In genomic region chr6:84266736-84267135, GRCm38 (mm10) we compare ENCODE assay signal across 8 mouse cellular contexts.
A peak's percentile ranks its signal among the peaks of the same experiment; 100 is the strongest.
DNase-seq lines count a peak whose midpoint lies in the region; ATAC-seq and TF ChIP-seq lines count a peak whose summit lies in the region.

No protein-coding gene starts in this region.

- no peaks in the 10 kb centered on the region for H3K36me3 ChIP-seq in embryonic facial prominence, embryonic 14.5 days (ENCODE audit: control insufficient read depth, insufficient read depth, low read length)
- H3K36me3 ChIP-seq in embryonic facial prominence, embryonic 10.5 days (replicated peaks) = no peaks in the 10 kb centered on the region
- no peaks in the 10 kb centered on the region for H3K36me3 ChIP-seq in limb, embryonic 14.5 days (ENCODE audit: control insufficient read depth, insufficient read depth, low read length)
- no peaks in the 10 kb centered on the region for H3K36me3 ChIP-seq in midbrain, postnatal 0 days (ENCODE audit: insufficient read depth, low read length)

- no peaks in the 10 kb centered on the region for H3K27me3 ChIP-seq in embryonic facial prominence, embryonic 14.5 days (replicated peaks; ENCODE audit: control insufficient read depth, insufficient read depth, low read length)
- H3K27me3 ChIP-seq in embryonic facial prominence, embryonic 10.5 days (replicated peaks; ENCODE audit: low read depth, poor library complexity, severe bottlenecking) = peaks cover 23% of the 10 kb centered on the region; the same call in 1 of the 2 replicates
- H3K27me3 ChIP-seq in limb, embryonic 14.5 days (ENCODE audit: control insufficient read depth, insufficient read depth, low read length) = no peaks in the 10 kb centered on the region
- H3K27me3 ChIP-seq in midbrain, postnatal 0 days (ENCODE audit: insufficient read depth, low read length) = no peaks in the 10 kb centered on the region

- H3K4me2 ChIP-seq in embryonic facial prominence, embryonic 14.5 days (ENCODE audit: low read depth, low read length) = no peak overlapping the region
- H3K4me2 ChIP-seq in limb, embryonic 14.5 days (replicated peaks; ENCODE audit: low read depth, low read length, severe bottlenecking) = no peak overlapping the region
- no peak overlapping the region for H3K4me2 ChIP-seq in midbrain, postnatal 0 days (ENCODE audit: low read depth, low read length, poor library complexity, severe bottlenecking)

- ATAC-seq in embryonic facial prominence, embryonic 14.5 days (ENCODE audit: low read depth) = no peak
- peak; percentile 57; the same call in 1 of the 2 replicates for ATAC-seq in limb, embryonic 14.5 days (ENCODE audit: low FRiP score, low read depth)
- no peak for ATAC-seq in midbrain, postnatal 0 days (ENCODE audit: low FRiP score)

- TF ChIP-seq CTCF in midbrain, postnatal 0 days (IDR thresholded peaks at IDR 0.05) = no peak

- H3K9ac ChIP-seq in embryonic facial prominence, embryonic 14.5 days (ENCODE audit: low read depth, low read length) = no peak overlapping the region
- H3K9ac ChIP-seq in limb, embryonic 14.5 days (ENCODE audit: low read depth, low read length, severe bottlenecking) = no peak overlapping the region
- no peak overlapping the region for H3K9ac ChIP-seq in midbrain, postnatal 0 days (replicated peaks; ENCODE audit: low read length, poor library complexity, severe bottlenecking)

- H3K4me1 ChIP-seq in embryonic facial prominence, embryonic 14.5 days (ENCODE audit: control insufficient read depth, insufficient read depth, low read length) = no peaks in the 10 kb centered on the region
- H3K4me1 ChIP-seq in embryonic facial prominence, embryonic 10.5 days = peaks cover 26% of the 10 kb centered on the region
- H3K4me1 ChIP-seq in limb, embryonic 14.5 days (ENCODE audit: control insufficient read depth, insufficient read depth, low read length) = peaks cover 12% of the 10 kb centered on the region
- H3K4me1 ChIP-seq in midbrain, postnatal 0 days (ENCODE audit: insufficient read depth, low read length) = no peaks in the 10 kb centered on the region

- H3K27ac ChIP-seq in embryonic facial prominence, embryonic 14.5 days (replicated peaks; ENCODE audit: low read depth, low read length) = no peak overlapping the region
- H3K27ac ChIP-seq in embryonic facial prominence, embryonic 10.5 days (replicated peaks) = no peak overlapping the region
- H3K27ac ChIP-seq in limb, embryonic 14.5 days (replicated peaks; ENCODE audit: low read depth, low read length) = no peak overlapping the region
- H3K27ac ChIP-seq in midbrain, postnatal 0 days (ENCODE audit: low read depth, low read length) = no peak overlapping the region

- WGBS in embryonic facial prominence, embryonic 14.5 days = 78% methylated on average over 13 of the region's 13 CpGs
- WGBS in embryonic facial prominence, embryonic 10.5 days = 87% methylated on average over 13 of the region's 13 CpGs
- 20% methylated on average over 13 of the region's 13 CpGs for WGBS in limb, embryonic 14.5 days
- 88% methylated on average over 13 of the region's 13 CpGs for WGBS in midbrain, postnatal 0 days

- no peak overlapping the region for H3K4me3 ChIP-seq in embryonic facial prominence, embryonic 14.5 days (ENCODE audit: low read depth, low read length)
- H3K4me3 ChIP-seq in embryonic facial prominence, embryonic 10.5 days = no peak overlapping the region
- no peak overlapping the region for H3K4me3 ChIP-seq in limb, embryonic 14.5 days (replicated peaks; ENCODE audit: low read length)
- no peak overlapping the region for H3K4me3 ChIP-seq in midbrain, postnatal 0 days (ENCODE audit: low read depth, low read length)

- peak; percentile 46 for DNase-seq in embryonic facial prominence, embryonic 14.5 days (ENCODE audit: low spot score)
- no peak for DNase-seq in embryonic facial prominence, embryonic 10.5 days (ENCODE audit: low spot score)
- peak; percentile 58 for DNase-seq in 416B (ENCODE audit: low read depth)
- DNase-seq in gastrocnemius, postnatal 10 days = peak; percentile 44
- peak; percentile 57 for DNase-seq in limb, embryonic 14.5 days (ENCODE audit: low spot score)
- DNase-seq in thymus, postnatal 25 days = no peak
- no peak for DNase-seq in midbrain, postnatal 0 days (ENCODE audit: low spot score)
- no peak for DNase-seq in left cerebral cortex, adult 11 months (ENCODE audit: low spot score)

- TF ChIP-seq POLR2A in limb, embryonic 14.5 days (IDR thresholded peaks at IDR 0.05; ENCODE audit: borderline replicate concordance, extremely low read depth, insufficient read depth, insufficient read length) = no peak

- no peaks in the 10 kb centered on the region for H3K9me3 ChIP-seq in embryonic facial prominence, embryonic 14.5 days (ENCODE audit: control insufficient read depth, low read length)
- H3K9me3 ChIP-seq in embryonic facial prominence, embryonic 10.5 days = no peaks in the 10 kb centered on the region
- H3K9me3 ChIP-seq in limb, embryonic 14.5 days (ENCODE audit: control insufficient read depth, low read length) = no peaks in the 10 kb centered on the region
- no peaks in the 10 kb centered on the region for H3K9me3 ChIP-seq in midbrain, postnatal 0 days (ENCODE audit: low read length)

Comparison
In these comparisons a context has a peak if more than half of its experiments do, and no peak if none do; other contexts are left out.
1. DNase-seq: peak in embryonic facial prominence, embryonic 14.5 days (single experiment), 416B (single experiment), gastrocnemius, postnatal 10 days (single experiment) and limb, embryonic 14.5 days (single experiment); none in embryonic facial prominence, embryonic 10.5 days (single experiment), thymus, postnatal 25 days (single experiment), midbrain, postnatal 0 days (single experiment) and left cerebral cortex, adult 11 months (single experiment).